Mouse (Mus musculus) neutrophil, adult 5-6 weeks (primary cell): ENCODE data around the gene Zfhx3. TPM values are rescaled to one million over a fixed set of nuclear protein-coding genes. Genes with fewer than 3 reads are reported as not detected.
"Not testable (repeated sequence)": the region's sequence is repeated elsewhere in the genome, so short reads cannot be mapped to it uniquely, and the experiment has no call there.

Experiments used
- ATAC-seq: fragments of 151-379, 151-347 bp; 2 replicates; pipeline ENCODE4 v1.8.0; 2017; ENCODE audit warnings: mild to moderate bottlenecking, moderate TSS enrichment; ENCODE audit not compliant: insufficient number of reproducible peaks, poor library complexity, low FRiP score, severe bottlenecking; ENCODE audit errors: extremely low read depth
- total RNA-seq: library from RNA; stranded (forward); fragments of 200-1000 nt; gene quantifications from 2 replicates; pipeline ENCODE4 v1.2.3, GENCODE M21; 2017

The Zfhx3 gene
- total RNA-seq = 1.7 and 2.0 TPM in 2 replicates

DNA sequence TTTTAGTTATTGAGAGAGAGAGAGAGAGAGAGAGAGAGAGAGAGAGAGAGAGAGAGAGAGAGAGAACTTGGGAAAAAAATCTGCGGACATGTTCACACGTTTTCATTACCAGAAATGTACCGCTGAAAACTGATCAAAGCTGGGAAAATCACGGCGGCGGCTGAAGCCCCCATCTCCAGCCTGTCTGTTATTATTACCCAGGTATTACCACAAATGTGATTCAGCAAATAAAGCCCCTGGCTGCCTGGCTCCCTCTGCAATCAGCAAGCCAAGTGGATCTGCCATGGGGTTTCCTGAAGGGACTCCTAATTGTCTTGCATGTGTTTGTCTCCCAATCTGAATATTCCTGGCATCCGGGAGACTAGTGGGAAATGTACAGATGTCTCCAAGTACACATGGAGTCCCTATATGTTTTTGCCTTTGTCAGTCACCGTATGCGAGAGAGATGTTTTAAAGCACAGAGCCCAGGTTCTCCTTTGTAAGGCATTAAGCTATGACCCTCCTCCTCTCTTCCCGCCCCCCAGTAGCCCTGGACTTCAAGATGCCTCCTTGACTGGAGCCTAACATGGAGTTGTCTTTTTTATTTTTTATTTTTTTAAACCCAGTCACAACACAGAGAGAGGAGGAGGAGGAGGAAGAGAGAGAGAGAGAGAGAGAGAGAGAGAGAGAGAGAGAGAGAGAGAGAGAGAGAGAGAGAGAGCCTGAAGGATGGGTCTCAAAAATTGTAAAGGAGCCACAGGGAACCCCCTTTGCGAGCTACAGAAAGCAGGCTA lies at the start of gene Zfhx3:
Gene Zfhx3, plus strand, starts transcription at position 723 of the 773 bp plus-strand sequence.
- ATAC-seq = no peak

DNA sequence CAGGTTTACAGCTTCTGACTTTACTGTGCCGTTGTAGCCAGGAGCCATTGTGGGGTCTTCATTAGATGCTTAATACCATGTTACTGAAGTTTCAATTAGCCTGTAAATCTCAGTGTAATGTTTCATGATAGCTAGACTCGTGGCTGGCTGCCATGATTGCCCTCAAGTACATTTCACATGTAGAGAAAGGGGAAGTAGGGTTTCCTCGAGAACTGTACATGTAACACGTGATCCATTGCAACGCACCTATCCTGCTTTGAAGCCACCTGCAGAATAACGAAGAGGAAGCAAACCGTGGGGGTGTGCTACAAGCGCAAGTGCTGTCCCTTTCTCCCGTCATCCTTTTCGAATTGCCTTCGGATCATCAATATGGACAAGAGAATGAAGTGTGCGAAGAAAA lies 23.5 kb upstream of the Zfhx3 start:
- no peak for ATAC-seq

DNA sequence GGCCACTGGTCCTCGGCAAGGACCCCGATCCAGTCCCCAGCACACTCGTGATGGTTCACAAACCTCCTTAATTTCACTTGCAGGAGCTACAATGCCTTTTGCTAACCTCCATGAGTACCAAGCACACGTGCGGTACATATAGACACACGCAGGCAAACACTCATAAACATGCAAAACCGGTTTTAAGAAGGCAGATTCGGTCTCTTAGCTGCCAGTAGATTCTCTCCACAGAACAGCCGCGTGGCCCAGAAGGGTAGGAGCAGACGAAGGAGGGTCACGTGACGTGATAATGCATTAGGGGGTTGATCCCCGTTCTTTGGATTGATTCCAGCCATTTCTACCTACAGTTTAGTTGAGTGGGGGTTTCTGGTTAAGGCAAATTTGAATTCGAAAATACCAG lies 16.3 kb upstream of the Zfhx3 start:
- ATAC-seq = no peak

DNA sequence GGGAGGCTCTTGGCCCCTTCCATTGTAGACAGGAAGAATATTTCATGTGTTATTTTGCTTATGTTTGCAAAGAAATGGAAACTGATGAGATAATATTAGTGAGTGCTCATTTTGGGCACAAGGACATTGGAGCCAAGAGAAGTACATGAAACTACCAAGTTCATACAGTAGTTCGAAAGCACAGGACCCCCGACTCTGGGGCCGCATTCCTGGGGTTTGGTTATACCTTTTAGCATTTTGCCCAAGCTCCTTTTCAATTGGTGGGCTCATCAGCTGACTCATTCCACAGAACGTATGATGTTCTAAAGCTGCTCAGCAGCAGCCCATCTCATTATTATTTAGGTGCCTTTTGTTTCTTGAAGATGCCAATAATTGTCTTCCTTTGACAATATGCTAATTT lies 5.7 kb upstream of the Zfhx3 start:
- ATAC-seq = no peak

DNA sequence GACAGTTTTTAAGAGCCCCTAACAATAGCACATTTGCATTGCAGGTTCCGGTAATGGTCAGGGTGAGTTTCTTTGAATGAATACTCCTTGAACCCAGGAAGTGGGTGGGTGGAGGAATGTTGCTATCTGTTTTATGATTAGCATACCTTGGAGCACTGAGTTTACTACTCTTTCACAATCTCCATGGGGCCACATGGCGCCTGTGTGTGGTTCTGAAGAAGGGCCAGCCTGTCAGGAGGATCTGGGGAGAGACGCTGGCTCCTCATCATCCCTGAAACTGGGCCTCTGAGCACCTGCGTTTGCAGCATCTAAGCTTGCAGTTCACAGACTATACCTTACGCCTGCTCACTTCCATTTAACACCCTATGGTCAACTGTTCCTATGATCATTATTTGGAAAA lies 4.2 kb upstream of the Zfhx3 start:
- ATAC-seq = not testable (repeated sequence)

DNA sequence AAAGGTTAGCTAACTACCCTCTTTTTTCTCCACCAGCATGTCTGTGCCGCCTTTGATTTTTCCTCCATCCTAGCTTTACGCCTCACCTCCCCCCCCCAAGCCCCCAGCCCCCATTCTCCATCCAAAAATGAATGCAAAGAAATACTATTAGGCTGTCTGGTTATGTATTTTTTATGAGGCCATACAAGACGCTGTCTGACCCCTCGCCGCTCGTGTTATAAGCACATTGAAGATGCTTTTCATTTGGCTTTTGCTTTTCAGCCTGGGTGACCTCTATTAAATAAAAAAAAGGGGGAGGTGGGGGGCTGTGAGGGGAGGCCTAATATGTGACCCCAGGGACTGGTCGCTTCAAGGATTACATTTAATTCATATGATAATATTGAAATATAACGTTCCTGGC lies 2.3 kb upstream of the Zfhx3 start:
- no peak for ATAC-seq

DNA sequence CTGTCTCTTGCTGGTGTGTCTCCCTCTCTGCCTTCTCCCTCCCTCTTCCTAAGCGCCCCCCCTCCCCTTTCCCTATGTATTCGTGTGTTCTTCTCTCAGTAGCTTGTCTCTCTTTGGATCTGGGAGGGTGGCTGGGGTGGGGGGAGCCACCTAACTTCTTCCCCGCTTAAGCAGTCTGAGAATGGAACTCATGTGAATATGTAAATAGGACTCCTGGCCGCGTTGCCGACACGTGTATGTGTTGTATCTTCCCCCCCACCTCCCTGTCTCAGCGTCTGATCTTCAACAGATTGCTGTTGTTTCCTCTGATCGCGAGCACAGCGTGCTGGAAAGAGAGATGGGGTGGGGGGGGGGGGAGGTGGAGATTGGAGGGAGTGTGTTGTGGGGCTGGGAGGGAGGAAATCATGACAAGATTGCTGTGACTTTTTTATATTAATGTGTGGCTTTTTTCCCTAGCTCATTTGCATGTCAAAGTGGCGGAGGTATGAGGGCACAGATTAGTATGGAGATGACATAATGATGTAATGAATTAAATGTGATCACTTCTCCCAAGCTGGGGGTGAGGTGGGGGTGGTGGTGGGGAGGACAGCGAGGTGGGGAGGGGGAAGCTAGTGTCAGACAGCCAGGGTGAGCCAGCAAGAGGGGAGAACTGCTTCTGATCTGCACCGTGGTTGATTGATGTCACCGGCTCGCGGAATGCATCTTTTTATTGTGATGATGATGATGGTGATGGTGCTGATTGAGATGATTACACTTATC lies 487 bp downstream of the Zfhx3 start:
- ATAC-seq = no peak

DNA sequence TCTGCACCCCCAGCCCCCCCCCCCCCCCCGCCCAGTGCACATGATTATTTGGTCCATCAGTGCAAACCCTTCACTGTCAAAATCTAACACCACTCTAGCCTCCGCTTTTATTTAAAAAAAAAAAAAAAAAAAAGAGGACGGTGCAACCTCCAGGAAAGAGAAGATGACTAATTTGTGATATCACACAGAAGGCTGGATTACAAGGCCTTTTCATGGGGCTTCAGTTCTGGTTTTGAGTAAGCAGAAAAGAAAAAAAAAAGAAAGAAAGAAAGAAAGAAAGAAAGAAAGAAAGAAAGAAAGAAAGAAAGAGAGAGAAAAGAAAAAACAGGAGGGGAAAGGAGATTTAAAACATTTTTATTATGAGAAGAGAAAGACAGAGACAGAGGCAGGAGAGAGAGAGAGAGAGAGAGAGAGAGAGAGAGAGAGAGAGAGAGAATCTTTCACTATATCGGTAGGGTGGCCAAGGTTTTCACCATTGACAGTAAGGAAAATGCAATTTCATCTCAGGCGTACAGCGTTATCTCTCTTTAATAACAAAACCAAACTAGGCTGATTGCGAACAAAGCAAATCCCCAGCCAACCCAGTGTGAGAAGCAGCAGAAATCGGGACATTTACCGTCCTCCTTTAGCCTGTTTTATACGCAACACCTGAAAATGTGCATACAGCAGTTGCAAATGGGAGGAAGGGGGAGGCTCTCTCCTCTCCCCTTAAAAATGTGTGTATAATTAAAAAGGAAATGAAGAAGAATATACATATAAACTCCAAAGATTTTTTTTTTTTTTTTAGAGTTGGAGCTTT lies 1.3 kb downstream of the Zfhx3 start:
- no peak for ATAC-seq

DNA sequence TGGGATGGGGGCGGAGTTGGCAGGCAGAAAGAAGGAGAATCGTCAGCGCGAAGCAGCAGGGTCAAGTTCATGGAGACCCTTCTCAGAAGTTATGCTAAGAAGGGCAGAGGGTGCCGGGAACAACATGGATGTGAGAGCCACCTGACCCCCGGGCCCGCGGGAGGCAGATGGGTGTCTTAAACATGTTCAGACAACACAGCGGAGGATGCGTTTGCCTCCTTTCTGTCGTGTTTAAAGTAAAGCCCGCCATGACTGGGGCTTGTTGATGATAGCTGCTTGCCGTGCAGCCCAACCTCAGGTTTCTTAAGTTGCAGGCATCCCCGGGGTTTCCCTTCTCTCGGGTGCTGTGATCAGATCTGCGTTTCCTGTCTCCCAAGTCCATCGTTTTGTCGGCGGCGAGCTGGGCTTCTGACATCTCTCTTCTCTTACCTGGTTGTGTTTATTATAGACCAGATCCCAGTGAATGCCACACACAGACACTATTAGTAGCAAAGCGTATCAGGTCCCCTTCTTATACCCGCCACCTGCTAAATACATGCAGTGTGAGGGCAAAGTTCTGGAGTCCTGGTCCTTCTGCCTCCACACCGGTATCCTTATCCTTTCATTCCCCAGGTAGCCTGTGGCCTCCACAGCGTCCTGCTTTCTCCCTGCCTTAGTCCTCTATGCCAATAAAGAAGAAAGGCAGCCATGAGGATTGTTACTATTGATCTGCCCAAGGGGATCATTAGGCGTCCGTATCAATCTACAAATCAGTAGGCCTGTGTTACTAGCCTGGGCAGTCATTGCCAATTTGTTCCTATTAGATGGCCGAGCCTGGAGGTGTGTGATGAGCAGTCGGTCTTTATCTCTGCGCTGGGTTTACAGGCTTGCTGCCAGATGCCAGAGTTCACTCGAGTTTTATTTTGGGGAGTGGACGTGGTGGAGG lies 2.5 kb downstream of the Zfhx3 start:
- no peak for ATAC-seq

DNA sequence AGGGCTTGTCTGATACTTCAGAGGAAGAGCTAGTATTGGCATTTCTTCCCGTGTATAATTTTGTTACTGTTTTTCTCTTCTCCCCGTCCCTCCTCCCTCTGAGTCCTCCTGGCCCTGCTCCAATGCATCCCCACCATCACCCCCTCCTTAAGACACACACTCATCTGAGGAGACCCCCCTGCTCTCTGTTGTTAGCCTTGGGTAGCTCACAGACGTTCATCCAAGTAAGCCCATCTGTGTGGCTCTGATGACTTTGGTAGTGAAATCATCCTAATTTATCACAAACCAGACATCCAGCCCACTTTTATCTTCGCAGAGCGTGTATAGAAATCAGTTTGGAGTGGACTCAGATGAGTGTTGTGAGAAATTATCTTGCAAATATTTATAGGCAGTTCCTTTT lies 4.4 kb downstream of the Zfhx3 start:
- no peak for ATAC-seq

DNA sequence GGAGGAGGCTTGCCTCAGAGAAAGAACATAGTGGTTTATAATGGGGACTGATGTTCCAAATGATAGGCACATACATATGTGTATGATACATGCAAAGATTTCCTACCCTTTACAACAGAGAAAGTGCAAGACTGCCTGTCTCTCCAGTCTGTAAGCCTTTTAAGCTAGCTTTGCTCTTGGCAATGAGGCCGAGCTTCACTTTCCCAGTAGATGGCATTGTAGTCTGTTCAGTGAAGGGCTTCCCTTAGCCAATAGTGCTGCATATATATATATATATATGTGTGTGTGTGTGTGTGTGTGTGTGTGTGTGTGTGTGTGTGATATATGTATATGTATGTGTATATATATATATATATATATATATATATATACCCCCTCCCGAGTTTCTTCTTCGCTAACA lies 13.4 kb downstream of the Zfhx3 start:
- no peak for ATAC-seq

DNA sequence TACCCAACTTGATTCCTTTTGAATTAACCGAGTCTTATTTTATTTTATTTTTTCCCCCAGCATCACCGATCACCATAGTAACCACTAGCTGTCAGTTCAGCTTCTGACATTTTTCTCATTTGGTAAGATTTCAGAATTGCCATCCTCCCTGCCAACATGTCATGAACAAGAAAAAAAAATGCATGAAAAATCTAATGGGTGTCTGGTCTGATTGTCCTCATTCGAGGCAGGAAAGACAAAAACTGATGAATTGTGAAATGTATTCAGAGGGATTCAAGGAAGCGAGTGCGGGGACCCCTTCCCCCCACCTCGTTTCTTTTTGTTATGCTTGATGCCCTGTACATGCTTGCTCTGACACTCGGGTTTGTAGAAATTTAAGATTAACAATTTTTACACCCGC lies 15.1 kb downstream of the Zfhx3 start:
- no peak for ATAC-seq

DNA sequence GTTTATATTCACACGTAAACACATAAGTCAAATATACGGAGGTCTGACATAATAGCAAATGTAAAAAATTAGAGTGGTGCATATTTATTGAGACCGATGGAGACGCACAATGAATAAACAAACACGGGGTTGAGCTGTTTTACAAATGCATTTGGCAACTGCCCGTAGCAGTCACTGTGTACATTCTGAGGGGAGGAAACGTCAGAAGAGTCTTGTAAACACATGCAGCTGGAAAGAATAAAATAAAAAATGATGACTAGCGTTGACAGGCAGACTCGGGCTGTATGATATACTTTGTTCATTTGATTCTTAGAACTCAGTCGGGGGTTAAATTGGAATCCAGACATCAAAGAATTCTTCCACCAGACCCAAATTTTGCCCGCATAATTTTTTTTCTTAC lies 18.0 kb downstream of the Zfhx3 start:
- ATAC-seq = no peak

DNA sequence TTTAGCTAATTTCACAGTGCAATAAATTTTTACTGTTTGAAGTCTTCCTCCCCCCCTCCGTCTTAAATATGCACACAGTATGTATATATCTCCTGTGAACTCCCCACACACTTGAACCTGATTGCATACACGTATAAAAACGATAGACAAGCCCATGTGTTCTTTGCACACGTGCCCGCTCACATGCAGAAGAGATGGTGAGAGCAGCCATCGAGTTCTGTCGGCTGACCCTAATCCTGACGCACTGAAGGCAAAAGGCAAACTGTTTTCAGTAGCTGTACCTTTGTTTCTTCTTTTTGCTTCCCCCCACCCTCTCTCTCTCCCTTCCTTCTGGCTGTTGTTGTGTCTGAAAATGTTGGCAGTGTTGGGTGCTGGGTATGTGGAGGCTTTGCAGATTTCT lies 18.4 kb downstream of the Zfhx3 start:
- ATAC-seq = no peak

DNA sequence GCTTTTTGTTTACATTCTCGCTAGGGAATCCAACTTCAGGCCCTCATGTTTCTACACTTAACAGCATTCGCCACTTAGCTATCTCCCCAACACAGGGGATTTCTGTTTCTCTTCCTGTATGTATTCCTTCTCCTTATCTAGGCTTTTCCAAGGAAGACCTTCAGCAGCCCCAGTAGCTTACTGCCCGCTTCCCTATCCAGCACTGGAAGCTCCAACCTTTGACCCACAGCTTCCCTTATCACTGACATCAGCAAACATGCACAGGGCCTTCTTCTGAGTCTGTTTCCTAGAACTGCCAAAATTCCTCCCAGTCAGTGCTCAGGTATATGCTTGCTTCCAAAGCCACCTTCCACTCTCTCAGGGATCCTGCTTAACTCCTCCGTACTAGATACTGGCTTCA lies 29.8 kb downstream of the Zfhx3 start:
- ATAC-seq = no peak

DNA sequence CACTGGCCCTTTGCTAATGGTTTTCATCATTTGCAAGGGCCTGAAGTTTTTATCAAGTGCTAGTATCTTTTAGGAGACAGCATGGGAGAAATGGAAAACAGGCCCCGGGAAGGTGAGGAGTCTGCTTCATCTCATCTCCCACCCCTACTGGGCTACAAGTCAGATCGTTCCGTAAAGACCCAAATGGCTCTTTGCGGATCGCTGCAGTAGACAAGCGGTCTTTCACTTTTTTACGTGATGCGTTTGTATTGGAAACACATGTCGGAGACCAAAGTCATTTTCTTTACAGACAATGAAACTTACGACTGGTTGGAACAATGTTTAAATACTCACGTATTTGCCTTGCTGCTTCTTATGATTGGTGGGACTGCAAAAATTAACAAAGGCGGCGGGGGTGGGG lies 32.0 kb downstream of the Zfhx3 start:
- ATAC-seq = no peak

DNA sequence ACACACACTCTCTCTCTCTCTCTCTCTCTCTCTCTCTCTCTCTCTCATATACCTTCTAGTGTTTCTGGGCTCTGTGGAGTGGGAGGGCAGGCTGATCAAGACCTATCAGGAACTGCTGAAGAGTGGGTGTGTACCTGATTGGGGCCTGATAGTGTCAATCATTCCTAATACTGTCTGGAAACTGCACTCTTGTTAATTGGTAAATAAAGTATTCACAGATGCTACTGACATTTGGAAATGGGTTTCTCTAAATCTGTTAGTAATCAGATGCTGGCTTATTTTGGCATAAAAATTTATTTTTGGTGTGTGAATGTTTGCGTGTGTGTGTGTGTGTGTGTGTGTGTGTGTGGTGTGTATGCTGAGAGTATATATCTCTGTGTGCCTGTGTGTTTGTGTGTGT lies 35.8 kb downstream of the Zfhx3 start:
- no peak for ATAC-seq

DNA sequence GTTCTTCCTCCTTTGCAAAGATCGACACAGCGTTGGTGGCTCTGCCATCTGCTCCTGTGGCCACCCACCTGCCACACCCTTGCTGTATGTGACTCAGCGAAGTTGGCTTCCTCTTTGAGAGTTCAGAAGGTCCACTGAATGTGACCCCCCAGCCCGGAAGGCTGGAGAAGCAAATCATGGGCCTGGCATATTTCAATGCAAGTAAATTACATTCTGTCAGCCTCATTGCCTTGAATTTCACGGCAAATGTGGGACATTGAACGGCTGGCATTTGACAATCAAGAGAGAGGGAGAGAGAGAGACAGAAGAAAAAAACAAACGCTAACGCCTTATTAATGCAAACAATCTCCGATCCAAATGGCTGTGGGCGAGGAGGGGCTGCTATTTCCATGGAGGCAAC lies 38.2 kb downstream of the Zfhx3 start:
- ATAC-seq = no peak

DNA sequence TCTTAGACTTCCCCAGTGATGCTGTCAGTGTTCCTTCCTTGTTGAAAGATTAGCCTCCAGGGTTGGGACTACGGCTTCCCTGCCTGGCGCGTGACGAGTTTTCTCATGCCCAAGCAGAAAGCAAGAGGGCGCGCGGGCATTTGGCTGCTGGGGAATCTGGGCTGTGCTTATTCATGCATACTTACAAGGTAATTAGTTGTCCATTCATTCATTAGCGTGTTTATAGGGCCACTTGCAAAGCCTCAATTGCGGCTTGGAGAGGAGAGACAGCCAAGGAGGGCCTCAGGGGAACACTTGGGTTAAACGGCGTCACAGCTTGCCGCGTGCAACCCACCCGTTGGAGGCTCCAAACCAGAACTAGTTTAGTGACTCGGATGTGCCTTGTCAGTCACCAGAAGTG lies 44.2 kb downstream of the Zfhx3 start:
- no peak for ATAC-seq
